Mouse (Mus musculus) heart, embryonic 16.5 days (tissue): ENCODE results near the gene Btbd35f9. TPM values are rescaled to one million over a fixed set of nuclear protein-coding genes. Genes with fewer than 3 reads are reported as not detected.
"Not testable (repeated sequence)": the region's sequence is repeated elsewhere in the genome, so short reads cannot be mapped to it uniquely, and the experiment has no call there.

ENCODE experiments used
- ATAC-seq: fragments of 200-750 bp; cut with Nextera tagmentation; replicated peaks from 2 replicates; pipeline ENCODE4 v1.8.0; 2017; ENCODE audit warnings: moderate number of reproducible peaks; ENCODE audit not compliant: insufficient read depth, low FRiP score; ENCODE audit errors: extremely low read depth
- H3K27ac ChIP-seq: fragments of 300-500 bp; sonication (generic); 2 replicates; pipeline ENCODE4 v1.5.1; 2014; ENCODE audit warnings: mild to moderate bottlenecking, low read length, control low read depth, moderate library complexity
- H3K27me3 ChIP-seq: fragments of 300-500 bp; sonication (generic); 2 replicates; pipeline ENCODE4 v1.6.1; 2014; ENCODE audit warnings: low read length, mixed read lengths; ENCODE audit not compliant: control insufficient read depth, insufficient read depth
- H3K36me3 ChIP-seq: fragments of 300-500 bp; sonication (generic); 2 replicates; pipeline ENCODE4 v1.6.1; 2014; ENCODE audit not compliant: control insufficient read depth, insufficient read depth
- H3K4me1 ChIP-seq: fragments of 300-500 bp; sonication (generic); 2 replicates; pipeline ENCODE4 v1.6.1; 2014; ENCODE audit warnings: low read length, mixed read lengths; ENCODE audit not compliant: control insufficient read depth, insufficient read depth
- H3K4me2 ChIP-seq: fragments of 300-500 bp; sonication (generic); 2 replicates; pipeline ENCODE4 v1.6.1; 2014; ENCODE audit warnings: low read depth, mild to moderate bottlenecking, control low read depth, low read length
- H3K4me3 ChIP-seq: fragments of 300-500 bp; sonication (generic); 2 replicates; pipeline ENCODE4 v1.5.1; 2014; ENCODE audit warnings: mild to moderate bottlenecking, control low read depth, low read length
- H3K9ac ChIP-seq: fragments of 300-500 bp; sonication (generic); 2 replicates; pipeline ENCODE4 v1.6.1; 2014; ENCODE audit warnings: low read length, control low read depth
- H3K9me3 ChIP-seq: fragments of 300-500 bp; sonication (generic); replicated peaks from 2 replicates; pipeline ENCODE4 v1.6.1; 2016; ENCODE audit warnings: low read length; ENCODE audit not compliant: control insufficient read depth
- WGBS: fragments of 180-500 bp; shearing (Covaris S2); extraction: QIAGEN DNeasy Blood & Tissue Kit; methylation state at CpG from one replicate; pipeline ENCODE4 v1.1.7; 2014; 5-methylcytosine and 5-hydroxymethylcytosine counted together
- polyA plus RNA-seq: library from polyadenylated mRNA; unstranded; fragments of >200 nt; fragmentation: Nextera tagmentation; extraction: Ambion mirVana; gene quantifications from 2 replicates; pipeline ENCODE4 v1.2.1, GENCODE M21; 2015

The Btbd35f9 gene
- not detected in 2 replicates for polyA plus RNA-seq

- not testable (repeated sequence) for H3K27ac ChIP-seq, H3K9ac ChIP-seq, ATAC-seq, H3K4me3 ChIP-seq, H3K4me2 ChIP-seq, H3K36me3 ChIP-seq, H3K4me1 ChIP-seq, H3K9me3 ChIP-seq, H3K27me3 ChIP-seq
- WGBS, result no CpG with 5 or more reads among the region's 5 CpGs
Measured at GRCm38 (mm10) chrX:34161399-34161798, at the start of gene Btbd35f9. Btbd35f9 (minus strand) TSS chrX:34161499.

Other genes starting within 250 kb of the Btbd35f9 start
- not detected in 2 replicates for gene Btbd35f6, start 205.0 kb downstream of the Btbd35f9 start, polyA plus RNA-seq
- not detected in 2 replicates for gene Gm21870, start 174.7 kb downstream of the Btbd35f9 start, polyA plus RNA-seq
- gene Spin2g, start 77.2 kb upstream of the Btbd35f9 start, polyA plus RNA-seq, result not detected in 2 replicates